ENCODE assay signal across 20 mouse cellular contexts in the genomic region with DNA sequence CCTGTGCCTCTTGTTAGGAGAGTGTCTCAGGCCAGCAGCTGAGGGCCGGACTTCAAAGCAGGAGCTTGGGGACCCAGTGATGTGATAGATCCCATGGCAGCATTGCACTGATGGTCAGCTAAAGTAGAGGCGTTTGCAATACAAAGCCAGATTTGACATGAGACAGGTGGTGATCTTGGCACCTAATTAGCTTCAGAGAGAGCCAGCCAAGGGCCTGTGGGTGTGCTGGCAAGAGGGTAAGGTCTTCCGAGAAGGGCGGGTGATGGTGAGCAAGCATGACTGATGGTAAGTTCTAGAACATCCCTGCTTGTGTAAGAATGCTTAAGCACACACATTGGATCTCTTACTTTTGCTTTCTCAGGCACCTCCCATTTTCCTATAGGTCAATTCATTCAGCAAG. TPM values are rescaled to one million over a fixed set of nuclear protein-coding genes. Genes with fewer than 3 reads are reported as not detected.
A peak's percentile ranks its signal among the peaks of the same experiment; 100 is the strongest.
DNase-seq lines count a peak whose midpoint lies in the region; TF ChIP-seq lines count a peak whose summit lies in the region.
"Had no signal": no experiment of that assay in that cellular context is flagged by ENCODE, and none has a peak within 500 bp of the region (broad histone marks: within the 10 kb centered on the region; RNA-seq: fewer than 3 reads in every experiment).

No protein-coding gene starts in this region.

- no peaks in the 10 kb centered on the region for H3K27me3 ChIP-seq in kidney, adult 2 months (replicated peaks; ENCODE audit: control insufficient read depth, insufficient read depth, low read length)
- H3K27me3 ChIP-seq: forebrain, embryonic 15.5 days; hindbrain, embryonic 12.5 days had no signal

- WGBS in kidney, adult 2 months = 69% methylated on average over 4 of the region's 4 CpGs

- no peak for TF ChIP-seq POLR2A in kidney, adult 2 months (IDR thresholded peaks at IDR 0.05; ENCODE audit: low read depth, low read length)

- H3K4me1 ChIP-seq in kidney, adult 2 months (ENCODE audit: control insufficient read depth, insufficient read depth, low read length) = no peaks in the 10 kb centered on the region
- H3K4me1 ChIP-seq: forebrain, embryonic 15.5 days; heart, embryonic 13.5 days; hindbrain, embryonic 12.5 days had no signal

- H3K36me3 ChIP-seq in kidney, adult 2 months (ENCODE audit: control insufficient read depth, insufficient read depth, low read length) = no peaks in the 10 kb centered on the region
- H3K36me3 ChIP-seq: forebrain, embryonic 15.5 days; heart, embryonic 13.5 days; hindbrain, embryonic 12.5 days had no signal

- DNase-seq in left cerebral cortex, postnatal 4 days = peak; percentile 87
- no peak for DNase-seq in left cerebral cortex, adult 18-20 months (ENCODE audit: low spot score in 2 of 2)
- DNase-seq in cerebellum, adult 11 months = peak; percentile 71
- DNase-seq in cerebellum, adult 9-11 months = peak; percentile 89
- DNase-seq in lung, postnatal 14 days = peak; percentile 10
- no peak for DNase-seq in kidney, adult 2 months
- no peak for DNase-seq in urinary bladder, postnatal 25 days (ENCODE audit: low spot score)
- DNase-seq in kidney, postnatal 36 days = no peak
- DNase-seq: adrenal gland, postnatal 25 days; gastrocnemius, postnatal 10 days; heart, adult 18-20 months; heart, postnatal 14 days; kidney, adult 11 months; liver, postnatal 0 days; thymus, postnatal 14 days had no signal

- H3K4me3 ChIP-seq in kidney, adult 2 months (ENCODE audit: insufficient read depth, low read depth, low read length) = no peak overlapping the region
- H3K4me3 ChIP-seq: forebrain, embryonic 15.5 days; heart, embryonic 13.5 days; hindbrain, embryonic 12.5 days had no signal

- H3K27ac ChIP-seq in kidney, adult 2 months (ENCODE audit: insufficient read depth, low read depth, low read length) = no peak overlapping the region
- H3K27ac ChIP-seq: forebrain, embryonic 15.5 days; heart, embryonic 13.5 days; hindbrain, embryonic 12.5 days; kidney, postnatal 0 days; macrophage had no signal

- intact Hi-C loops in left cerebral cortex, postnatal 4 days (cut with DNase I) = loop anchor here (10.0 kb wide), 1 partner anchor 108 kb away; no protein-coding TSS in a partner anchor

- no peak for TF ChIP-seq CTCF in kidney, adult 2 months (conservative IDR thresholded peaks at IDR 0.05; ENCODE audit: insufficient read depth, insufficient read length, low read depth, low read length)

RNA-seq across cellular contexts. Expression of a gene that starts 37.1 kb away (rescaled TPM):
- total RNA-seq in left cerebral cortex, postnatal 4 days (2021) = 100 to 1,000 TPM; 103 to 121 TPM
- total RNA-seq in left cerebral cortex, adult 18-20 months (2021) = 10 to 100 TPM; 41.9 to 42.4 TPM
- 13.1 and 15.2 TPM in 2 replicates for polyA plus RNA-seq in kidney, adult 2 months (2012; rRNA removed)

Comparison
In these comparisons a context has a peak if more than half of its experiments do, and no peak if none do; other contexts are left out.
1. DNase-seq: peak in left cerebral cortex, postnatal 4 days (single experiment), cerebellum, adult 11 months (single experiment), cerebellum, adult 9-11 months (single experiment) and lung, postnatal 14 days (single experiment); none in left cerebral cortex, adult 18-20 months (0 of 2), kidney, adult 2 months (single experiment), urinary bladder, postnatal 25 days (single experiment) and kidney, postnatal 36 days (0 of 2).